Mouse (Mus musculus): ENCODE data around the gene Aspdh. TPM values are rescaled to one million over a fixed set of nuclear protein-coding genes. Genes with fewer than 3 reads are reported as not detected.

The Aspdh gene
- total RNA-seq, 2 experiments from 2014 or later, result not detected

DNA sequence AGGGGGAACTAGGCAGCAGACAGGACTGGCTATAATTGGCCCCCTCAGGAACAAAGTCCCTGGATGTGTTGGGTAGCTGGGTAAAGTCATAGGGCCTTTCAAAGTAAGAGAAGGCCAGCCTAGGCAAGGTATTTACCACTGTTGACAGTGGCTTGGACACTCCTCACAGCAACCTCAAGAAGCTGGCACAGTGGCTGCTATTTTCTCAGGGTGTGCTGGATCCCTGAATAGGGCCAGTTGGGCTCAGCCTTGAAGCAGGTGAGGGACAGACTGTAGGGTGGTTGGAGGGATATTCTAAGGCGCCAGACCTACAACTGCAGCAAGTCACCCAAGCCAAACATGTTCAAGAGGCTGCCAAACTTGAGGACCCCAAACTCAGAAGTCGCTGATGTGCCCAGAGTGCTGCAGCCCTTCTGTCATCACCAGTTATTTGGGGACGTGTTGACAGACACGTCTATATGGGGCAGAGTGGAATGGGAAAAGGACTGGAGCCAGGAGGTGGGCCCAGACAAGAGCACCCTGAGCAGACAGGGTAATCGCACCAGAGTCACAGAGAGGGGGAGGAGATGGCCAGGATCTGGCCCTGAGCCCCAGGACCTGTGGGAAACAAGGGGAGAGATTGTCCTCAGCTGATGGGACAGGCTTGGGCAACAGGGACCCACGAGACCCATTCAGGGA is 6.8 kb downstream of the Aspdh start:
- no peak for ATAC-seq (replicated peaks; ENCODE audit: poor library complexity)

GRCm38 (mm10) chr7:44472558-44472885 is 7.3 kb downstream of the Aspdh start:
- ATAC-seq (replicated peaks; ENCODE audit: poor library complexity), result no peak

DNA sequence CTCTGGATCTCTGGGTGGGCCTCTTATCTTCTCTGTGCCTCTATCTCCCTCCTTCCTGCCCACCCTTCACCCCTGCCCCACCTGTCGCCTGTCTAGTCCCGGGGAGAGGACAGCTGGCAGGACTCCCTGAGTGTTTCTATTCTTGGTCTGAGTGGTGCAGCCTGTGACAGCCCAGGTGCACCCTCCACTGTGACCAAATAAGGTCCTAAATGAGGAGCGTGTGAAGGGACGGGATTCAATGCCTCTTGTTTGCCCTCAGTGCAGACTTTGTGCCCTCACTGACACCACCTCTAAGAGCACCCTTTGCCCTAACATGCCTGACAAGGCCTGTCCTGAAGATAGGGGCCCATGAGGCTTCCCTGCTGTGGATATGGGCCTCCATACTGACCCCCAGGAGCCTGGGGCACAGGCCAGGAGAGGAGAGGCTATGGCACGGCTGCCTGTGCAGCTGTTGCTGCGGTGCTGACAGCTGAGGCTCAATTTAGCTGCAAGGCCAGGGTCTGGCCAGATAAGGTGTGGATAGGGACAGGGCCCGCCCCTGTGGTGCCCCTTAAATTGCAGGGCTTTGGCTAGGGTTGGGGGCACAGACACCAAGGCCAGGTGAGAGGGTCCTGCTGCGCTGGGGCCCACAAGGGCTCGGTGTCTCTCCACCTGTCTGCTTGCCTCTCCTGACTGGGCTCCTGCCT is 7.9 kb downstream of the Aspdh start:
- ATAC-seq (replicated peaks; ENCODE audit: poor library complexity), result no peak

GRCm38 (mm10) chr7:44474419-44474818 is 9.2 kb downstream of the Aspdh start:
- ATAC-seq (replicated peaks; ENCODE audit: poor library complexity), result no peak

DNA sequence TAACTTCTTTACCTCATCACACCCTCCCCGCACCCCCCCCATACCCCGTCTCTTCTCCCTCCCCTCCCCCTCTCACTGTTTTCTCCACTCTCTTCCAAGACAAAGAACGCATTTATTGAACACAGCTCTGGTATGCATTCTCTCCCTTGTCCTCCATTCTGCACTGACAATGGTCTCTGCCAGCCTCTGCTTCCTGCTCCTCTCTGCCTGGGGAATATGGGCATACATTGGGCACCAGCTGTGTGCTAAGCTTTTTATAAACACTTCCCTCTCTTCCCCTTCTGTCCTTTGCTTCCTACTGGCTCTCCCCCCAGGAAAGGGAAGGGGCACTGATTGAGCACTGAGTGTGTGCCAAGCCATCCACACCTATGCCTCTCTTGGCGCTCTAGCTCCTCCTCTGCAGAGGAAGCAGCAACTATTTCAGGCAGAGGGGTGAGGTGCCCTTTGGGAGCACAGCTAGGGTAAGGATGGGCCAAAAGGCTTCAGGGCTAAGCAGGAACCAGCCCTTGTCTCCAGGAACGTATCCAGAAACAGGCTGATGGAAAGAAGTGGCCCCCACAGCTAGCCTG is 9.9 kb downstream of the Aspdh start:
- no peak for ATAC-seq (replicated peaks; ENCODE audit: poor library complexity)

- ATAC-seq (replicated peaks; ENCODE audit: poor library complexity), result peak; percentile 85
These were observed 17.7 kb downstream of the Aspdh start for GRCm38 (mm10) chr7:44482836-44483435.

- ATAC-seq (replicated peaks; ENCODE audit: poor library complexity), result no peak
These were observed 18.9 kb downstream of the Aspdh start for GRCm38 (mm10) chr7:44484109-44484508.

GRCm38 (mm10) chr7:44484841-44485571 is 19.8 kb downstream of the Aspdh start:
- peak; percentile 82 for ATAC-seq (replicated peaks; ENCODE audit: poor library complexity)

DNA sequence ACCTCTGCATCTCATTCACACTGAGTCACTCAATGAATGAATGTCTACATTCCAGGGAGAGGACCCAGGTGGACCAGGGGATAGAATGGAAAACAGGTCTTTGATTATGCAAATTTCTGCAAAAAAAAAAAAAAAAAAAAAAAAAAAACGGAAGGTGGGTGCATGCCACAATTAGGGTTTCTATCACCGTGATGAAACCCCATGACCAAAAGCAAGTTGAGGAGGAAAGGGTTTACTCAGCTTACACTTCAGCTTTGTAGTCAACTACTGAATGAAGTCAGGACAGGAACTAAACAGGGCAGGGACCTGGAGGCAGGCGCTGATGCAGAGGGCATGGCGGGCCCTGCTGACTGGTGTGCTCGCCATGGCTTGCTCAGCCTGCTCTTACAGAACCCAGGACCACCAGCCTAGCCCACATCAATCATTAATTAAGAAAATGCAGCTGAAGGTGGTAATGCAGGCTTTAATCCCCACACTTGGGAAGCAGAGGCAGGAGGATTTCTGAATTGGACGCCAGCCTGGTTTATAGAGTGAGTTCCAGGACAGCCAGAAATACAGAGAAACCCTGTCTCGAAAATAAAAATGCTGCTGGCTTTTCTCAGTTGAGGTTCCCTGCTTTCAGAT is 20.5 kb downstream of the Aspdh start:
- no peak for ATAC-seq (replicated peaks; ENCODE audit: poor library complexity)

DNA sequence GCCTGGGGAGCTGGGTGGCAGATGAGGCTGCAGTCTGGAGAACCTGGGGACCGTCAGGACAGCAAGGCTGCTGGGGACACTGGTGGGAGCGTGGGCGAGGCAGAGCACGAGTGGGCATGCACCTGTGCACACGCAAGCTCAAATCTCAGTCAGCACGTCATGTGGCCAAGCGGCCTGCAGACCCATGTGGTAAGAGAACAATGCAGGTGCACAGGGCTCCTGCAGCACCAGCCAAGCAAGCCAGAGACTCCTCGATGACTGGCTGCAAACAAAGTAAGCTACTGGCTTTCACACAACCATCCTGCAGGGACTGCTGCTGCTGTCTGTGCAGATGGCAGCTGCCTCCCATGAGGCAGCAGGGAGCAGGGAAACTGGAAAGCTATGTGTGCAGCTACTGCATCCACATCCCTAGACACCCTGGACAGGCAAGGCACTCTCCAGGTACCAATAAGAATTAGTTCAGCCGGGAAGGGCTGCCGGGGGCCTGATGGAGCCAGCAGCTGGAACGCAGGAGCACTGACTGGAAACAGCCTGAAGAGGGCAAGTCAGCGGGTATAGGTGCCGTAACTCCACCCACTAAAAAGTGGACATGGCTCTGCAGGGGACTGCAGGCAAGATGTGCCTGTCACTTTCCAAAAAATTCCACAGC is 21.9 kb downstream of the Aspdh start:
- ATAC-seq (replicated peaks; ENCODE audit: poor library complexity), result no peak

- no peak for ATAC-seq (replicated peaks; ENCODE audit: poor library complexity)
These were observed 22.7 kb downstream of the Aspdh start for GRCm38 (mm10) chr7:44487936-44488335.

- ATAC-seq (replicated peaks; ENCODE audit: poor library complexity), result no peak
These were observed 23.4 kb downstream of the Aspdh start for GRCm38 (mm10) chr7:44488545-44488944.

GRCm38 (mm10) chr7:44490281-44490680 is 25.1 kb downstream of the Aspdh start:
- no peak for ATAC-seq (replicated peaks; ENCODE audit: poor library complexity)

GRCm38 (mm10) chr7:44491391-44491790 is 26.2 kb downstream of the Aspdh start:
- no peak for ATAC-seq (replicated peaks; ENCODE audit: poor library complexity)

DNA sequence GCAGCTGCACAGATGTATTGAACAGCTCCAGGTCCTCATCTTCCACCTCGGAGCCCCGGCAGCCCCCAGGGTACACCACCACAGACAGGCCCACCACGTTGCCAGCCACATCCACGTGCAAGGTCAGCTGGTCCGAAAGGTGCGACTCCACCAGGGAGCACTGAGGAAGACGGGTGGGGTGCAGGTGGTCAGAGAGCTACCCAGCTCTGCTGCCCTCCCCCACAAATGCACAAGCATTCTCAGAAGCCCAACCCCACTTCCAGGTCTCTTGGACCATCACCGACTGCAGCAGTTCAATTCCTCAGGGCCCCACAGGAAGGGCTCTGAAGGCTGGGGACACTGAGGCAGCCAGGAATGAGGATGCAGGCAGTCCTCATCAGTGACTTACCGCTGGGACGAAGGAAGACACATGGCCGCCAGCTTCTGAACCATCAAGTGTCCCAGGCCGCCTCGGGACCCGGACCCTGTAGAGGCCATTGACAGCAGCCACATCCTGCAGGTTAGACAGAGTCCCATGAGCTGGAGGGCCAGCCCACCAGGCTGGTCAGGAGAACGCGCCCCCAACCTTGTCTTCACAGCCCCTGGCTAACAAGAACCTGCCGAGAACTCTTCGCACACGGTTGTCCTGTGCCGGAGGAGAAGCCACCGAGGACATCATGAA is 27.1 kb downstream of the Aspdh start:
- ATAC-seq (replicated peaks; ENCODE audit: poor library complexity), result no peak

DNA sequence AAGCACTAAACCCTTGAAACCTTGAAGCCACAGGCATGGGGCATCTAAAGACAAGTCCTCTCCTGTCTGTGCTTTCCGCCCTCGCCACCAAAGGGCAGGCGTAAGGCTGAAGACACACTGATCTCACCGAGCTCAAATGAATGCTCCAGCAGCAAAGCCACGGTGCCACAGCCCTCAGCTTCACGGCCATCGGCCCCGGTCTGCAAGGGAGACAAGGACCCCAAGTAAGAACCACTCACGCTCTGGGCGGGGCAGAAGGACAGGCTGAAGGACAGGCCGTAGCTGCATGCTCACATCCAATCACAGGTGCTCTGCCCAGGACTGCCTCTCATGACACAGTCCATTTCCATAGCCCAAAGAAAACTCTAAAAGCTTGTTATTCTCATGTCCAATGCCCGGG is 29.5 kb downstream of the Aspdh start:
- ATAC-seq (replicated peaks; ENCODE audit: poor library complexity), result no peak

DNA sequence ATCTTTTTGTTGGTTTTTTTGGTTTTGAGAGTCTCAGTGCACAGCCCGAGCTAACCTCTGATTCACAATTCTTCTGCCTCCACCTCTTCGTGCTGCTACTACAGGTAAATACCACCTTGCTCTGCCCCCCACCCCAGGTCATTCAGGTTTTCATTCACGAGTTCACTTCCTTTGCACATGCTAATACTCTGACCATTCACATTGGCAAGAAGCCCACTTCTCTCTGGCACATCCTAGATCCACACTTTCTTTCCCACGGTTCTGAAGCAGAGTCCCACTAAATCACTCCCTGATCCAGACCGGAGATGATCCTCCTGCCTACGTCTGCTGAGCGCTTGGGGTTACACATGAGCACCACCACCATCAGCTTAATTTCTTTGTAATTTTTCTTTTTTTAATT is 29.9 kb downstream of the Aspdh start:
- no peak for ATAC-seq (replicated peaks; ENCODE audit: poor library complexity)

DNA sequence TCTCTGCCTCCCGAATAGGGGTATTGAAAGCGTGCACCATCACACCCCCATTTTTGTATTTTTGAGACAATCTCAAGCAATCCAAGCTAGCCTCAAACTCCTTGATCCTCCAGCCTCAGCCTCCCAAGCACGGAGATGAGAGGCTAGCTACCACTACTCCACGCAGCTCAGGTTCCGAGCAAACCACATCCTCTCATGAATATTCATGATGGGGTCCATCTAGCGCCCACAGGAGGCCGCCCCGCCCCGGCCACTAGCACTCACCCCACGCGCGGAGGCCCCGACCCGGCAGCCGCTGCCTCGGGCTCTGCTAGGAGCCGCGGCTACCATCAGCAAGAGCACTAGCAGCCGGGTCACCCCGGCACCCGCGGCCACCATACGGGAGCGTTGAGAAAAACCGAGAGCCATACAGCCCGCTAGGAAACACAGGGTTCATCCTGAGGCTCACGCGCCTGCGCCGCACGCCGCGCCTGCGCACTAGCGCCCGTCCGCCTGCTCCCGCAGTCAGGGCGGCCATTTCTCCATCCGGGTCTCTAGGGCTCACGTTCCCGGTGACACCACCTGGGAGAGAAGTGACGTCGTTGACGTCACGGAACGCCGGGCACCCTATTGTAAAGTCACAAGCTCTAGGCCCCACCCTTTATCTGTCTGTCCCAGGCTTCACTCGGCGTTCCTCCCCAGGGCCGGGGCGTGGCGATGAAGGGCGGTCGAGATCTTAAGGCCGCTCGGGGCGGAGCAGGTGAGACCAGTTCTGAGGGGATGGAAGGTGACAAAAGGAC is 31.0 kb downstream of the Aspdh start, which contains the start of the genes Emc10 and Fam71e1:
TSS of gene Emc10 (minus strand) at position 538 of the 779 bp plus-strand sequence.
TSS of gene Fam71e1 (plus strand) at position 590 of the 779 bp plus-strand sequence.
- ATAC-seq (replicated peaks; ENCODE audit: poor library complexity), result peak; percentile 95

DNA sequence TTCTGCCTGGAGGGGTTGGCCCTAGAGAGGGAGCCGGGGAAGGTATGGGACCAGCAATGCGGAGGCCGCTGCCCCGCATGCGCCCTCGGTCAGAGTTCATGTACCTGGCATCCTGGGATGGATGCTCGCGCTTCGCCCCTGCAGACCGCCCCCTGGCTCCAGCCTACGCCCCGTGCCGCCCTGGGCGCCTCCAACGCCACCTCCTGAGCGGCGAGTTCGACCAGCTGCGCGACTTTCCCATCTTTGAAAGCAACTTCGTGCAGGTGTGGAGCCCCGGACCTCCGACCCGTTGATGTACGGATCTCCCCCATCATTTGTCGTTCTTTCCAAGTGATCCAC is 31.5 kb downstream of the Aspdh start:
- ATAC-seq (replicated peaks; ENCODE audit: poor library complexity), result peak; percentile 49

Data from megakaryocyte progenitor cell, adult 5-6 weeks (primary cell).